Mouse (Mus musculus) frontal cortex, adult 2 months (tissue): Measurements from ENCODE around the gene Ttc13. TPM values are rescaled to one million over a fixed set of nuclear protein-coding genes. Genes with fewer than 3 reads are reported as not detected.

ENCODE experiments used
- DNase-seq, 2 experiments: peaks; one replicate each; pipeline ENCODE4 v3.0.0; 2022; ENCODE audit warnings: low spot score in 1 of 2; ENCODE audit errors: extremely low spot score in 1 of 2
- polyA plus RNA-seq: library from polyadenylated mRNA; depleted of rRNA; stranded (reverse); fragments of >200 nt; gene quantifications from 2 replicates; pipeline ENCODE4 v1.2.3, GENCODE M21; 2012

Gene Ttc13
- polyA plus RNA-seq, 1 experiment = 44.3 TPM

DNA sequence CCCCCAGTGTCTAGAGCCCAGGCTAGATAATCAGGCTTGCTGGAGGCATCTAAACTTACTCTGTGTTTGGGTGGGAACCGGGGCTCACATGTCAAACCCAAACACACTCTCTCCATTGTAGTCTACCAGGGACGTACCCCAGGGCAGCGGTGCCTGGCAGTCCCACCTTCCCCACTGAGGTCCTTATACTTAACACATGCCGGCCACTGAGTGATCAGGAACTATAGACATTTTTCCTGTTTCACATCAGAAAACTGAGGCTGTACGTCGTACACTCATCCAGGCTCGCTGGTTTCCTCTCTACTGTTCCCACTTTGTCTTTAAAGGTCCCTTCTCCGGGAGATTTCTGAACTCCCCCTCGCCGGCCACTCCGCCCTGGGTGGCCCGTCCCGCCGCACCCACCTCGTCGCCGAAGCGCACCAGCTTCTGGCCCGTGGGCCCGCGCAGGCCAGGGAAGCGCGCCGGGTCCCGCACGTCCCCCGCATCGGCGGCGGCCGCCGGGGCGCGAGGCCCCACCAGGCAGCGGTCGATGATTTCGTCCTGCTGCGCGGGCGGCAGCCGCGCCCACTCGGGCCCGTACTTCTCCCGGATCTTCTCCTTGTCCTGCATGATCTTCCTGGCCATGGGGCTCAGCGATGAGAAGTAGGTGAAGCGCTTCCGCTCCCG is 59.2 kb downstream of the Ttc13 start:
- peak in 1 of 2 experiments; percentile 22 for DNase-seq

DNA sequence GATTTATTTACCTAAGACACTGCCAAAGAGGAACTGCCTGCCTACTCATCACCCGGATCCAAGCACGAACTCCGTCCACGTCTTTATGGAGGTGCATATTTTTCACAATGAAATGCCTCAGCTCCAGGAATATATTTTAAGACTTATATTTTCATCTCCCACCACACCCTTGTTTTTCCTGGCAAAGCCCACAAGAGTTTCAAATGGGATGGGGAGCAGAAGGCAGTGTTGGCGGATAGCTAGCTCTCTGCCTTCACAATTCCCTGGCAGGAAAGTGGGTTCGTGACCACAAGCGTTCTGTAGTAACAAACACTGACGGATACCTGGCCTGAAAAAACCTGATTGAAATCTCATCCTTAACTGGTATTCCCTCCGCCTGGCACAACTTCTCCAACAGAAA is 60.0 kb downstream of the Ttc13 start:
- DNase-seq = peak; percentile 43 to 77

DNA sequence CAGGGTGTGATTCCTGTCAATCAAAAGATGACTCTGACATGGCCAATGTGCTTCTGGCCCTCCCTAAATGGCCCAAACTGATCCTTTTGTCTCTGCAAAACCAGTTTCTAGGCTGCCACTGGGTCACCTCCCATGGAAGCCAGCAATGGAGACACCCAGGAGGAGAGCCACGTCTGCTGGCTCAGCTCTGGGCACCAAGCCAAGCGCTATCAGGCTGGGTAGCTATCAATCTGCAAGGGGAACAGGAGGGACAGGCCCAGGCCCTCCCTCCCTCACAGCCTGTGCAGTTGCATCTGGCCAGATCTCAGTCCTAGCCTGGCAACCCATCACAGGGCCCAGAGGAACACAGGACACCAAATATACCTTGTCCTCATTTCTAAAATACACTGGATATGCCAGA is 63.4 kb downstream of the Ttc13 start:
- DNase-seq = no peak

DNA sequence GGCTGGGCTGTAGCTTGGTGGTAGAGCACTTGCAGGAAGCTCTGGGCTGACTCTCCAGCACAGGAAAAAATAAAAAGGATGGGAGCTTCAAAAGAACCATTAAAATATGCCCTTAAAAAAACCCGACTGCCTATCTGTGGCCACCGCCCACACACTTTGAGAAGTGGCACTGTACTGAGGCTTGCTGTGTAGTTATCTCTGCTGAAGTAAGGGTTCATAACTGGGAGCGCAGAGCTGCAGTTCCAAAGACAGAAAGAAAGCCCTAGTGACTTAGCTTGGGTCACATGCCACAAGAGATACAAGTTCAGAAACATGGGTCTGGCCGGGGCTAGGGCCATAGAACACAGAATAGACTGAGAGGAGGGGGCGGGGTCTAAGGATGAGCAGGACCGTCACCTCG is 63.8 kb downstream of the Ttc13 start:
- DNase-seq = no peak

DNA sequence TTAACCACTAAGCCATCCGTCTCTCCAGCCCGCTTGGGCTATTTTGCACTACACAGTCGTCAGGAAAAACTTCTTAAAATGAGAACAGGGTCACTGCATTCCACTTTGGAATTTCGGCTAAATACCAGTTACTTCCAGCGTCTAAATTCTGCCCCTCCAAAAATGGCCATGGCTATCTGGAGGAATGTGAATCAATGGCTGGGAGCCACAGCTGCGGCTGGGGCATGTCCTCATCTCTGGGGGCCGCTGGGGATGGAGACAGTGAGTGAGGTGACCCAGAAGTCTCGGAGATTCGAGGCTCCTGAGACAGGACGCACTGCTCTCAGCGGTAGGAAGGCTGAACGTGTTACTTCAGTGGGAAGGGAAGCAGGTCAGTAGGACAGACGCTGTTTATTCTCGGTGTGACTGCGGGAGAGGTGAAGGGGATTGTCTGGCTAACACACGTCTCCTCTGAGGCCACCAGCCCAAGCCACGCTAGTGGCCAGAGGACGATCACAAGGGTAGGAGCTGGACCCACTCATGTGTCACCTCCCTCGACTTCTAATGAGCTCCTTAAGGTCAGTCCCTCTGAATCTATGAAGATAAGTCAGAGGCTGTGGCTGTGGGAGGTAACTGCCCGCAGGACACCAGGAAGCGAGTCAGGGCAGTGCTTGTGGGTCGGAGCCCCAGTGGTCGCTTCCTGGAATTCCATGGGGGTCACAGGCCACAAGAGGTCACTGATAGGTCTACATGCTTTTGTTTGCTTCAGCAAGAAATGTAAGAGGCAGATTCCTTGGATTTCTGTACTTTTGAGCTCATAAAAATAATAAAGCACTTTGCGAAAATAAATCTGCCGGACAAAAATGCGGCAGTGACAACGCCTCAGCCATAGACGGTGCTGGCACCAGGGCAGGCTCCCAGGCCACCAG is 68.0 kb downstream of the Ttc13 start:
- DNase-seq = no peak

DNA sequence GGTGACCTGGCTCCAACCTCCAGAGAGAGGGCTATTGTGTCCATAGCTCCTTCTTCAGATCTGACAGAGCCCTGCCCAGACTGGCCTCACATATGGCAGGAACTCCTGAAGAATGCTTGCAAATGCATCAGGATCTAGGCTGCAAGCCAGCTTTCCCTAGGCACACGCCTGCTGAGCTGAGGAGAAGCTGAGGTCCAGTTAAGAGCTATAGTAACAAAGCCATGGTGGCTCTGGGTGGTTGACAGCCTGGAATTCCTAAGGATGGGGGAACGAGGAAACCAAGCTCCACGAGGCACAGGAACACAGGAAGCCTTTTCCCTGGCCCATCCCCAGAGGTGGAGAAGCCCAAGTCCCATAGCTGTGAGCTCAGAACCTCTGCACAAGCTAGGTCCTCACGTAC is 69.2 kb downstream of the Ttc13 start:
- DNase-seq = no peak

DNA sequence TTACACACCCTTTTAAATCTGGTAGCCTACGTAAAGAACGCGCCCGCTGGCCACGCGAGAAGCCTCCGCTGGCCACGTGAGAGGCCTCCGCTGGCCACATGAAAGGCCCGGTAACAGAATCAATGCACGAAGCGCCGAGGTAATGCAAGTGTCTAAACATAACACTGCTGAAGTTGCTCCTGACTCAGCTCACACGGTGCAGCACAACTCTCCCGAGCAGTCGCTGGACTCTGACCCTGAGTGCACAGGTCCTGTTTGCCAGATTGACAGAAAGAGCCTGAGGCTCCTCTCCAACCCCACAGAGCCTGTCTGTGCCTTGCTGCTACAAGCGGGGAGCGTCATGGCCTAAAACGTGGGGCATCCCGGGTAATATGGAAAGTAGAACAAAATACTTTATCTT is 70.0 kb downstream of the Ttc13 start:
- DNase-seq = no peak

DNA sequence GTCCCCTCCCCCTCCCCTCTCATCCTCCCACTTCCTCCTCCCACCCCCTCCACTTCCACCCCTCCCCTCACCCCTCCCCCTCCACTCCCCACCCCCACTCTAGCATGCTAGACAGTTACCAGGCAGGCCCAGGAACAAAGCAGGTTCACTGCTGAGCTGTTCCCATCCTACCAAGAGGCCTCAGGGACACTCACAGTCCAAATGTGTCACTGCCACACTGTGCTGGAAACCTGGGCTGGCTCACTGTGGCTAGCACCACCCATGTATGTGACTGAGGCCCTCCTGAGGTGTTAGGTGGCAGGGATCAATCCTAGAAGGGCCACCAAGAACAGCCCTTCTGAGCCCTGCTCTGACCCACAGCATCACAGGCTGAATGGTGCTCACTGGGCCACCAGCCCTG is 73.5 kb downstream of the Ttc13 start:
- no peak for DNase-seq

DNA sequence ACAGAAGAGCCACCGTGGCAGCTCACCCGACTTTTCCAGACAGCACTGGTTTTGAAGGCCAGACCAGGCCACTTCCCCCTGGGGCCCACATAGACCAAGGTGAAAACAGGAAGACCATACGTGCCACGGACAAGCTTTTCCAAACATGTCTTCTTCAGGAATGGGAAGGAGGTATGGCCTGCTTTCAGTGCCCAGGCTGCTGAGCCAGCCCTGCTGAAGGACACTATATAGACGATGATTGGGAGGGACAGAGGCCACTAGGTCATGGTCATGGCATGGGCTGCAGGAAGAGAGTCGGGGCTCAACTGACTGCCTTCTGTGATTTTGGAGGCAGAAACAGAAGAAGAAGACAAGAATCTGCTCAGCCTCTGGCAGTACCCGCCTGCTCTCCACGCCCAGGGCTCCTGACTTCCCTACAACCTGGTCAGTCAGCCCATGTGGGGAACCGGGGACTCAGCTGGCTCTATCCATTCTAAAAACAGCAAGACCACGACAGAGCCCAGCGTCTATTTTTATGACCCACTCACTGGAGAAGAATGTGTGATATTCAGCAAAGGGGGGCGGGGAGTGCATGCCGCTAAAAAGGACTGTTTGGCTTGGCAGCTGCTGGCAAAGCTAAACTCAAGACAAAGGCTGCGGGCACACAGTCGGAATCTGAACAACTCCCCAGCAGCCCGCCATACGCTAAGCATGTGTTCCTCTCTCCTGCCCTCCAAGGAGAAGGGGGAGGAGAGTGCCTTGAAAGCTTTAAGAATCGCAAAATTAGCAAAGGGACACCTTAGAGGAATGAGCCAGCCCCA is 78.0 kb downstream of the Ttc13 start:
- DNase-seq = peak; percentile 79 to 82

DNA sequence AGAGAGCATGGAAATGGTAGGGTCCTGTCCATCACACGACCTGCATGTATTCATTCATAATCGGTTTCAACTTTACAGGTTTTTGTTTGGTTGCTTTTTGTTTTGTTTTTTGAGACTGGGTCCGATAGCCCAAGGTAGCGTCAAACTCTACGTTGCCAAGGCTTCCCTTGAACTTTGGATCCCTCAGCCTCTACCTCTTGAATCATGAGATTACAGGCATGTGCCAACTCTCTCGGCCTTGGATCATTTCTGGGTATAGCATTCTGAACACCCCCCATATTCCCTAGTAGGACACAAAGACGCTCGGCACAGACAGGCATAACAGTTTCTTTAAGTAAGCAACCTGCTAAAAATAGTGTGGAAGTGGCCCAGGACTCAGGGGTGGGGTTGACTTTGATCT is 80.2 kb downstream of the Ttc13 start:
- DNase-seq = no peak

DNA sequence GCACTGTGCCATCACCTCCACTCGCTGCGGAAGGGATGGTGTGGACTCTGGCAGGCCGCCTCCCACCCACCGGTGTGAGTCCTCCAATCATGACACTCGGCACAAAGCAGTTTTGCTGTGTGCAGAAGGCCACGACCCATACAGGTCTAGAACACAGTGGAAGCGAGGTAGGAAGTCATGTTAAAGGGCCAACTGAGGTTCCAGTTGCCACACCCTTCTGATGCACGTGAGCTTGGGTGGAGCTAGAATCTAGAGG is 86.6 kb downstream of the Ttc13 start:
- no peak for DNase-seq

DNA sequence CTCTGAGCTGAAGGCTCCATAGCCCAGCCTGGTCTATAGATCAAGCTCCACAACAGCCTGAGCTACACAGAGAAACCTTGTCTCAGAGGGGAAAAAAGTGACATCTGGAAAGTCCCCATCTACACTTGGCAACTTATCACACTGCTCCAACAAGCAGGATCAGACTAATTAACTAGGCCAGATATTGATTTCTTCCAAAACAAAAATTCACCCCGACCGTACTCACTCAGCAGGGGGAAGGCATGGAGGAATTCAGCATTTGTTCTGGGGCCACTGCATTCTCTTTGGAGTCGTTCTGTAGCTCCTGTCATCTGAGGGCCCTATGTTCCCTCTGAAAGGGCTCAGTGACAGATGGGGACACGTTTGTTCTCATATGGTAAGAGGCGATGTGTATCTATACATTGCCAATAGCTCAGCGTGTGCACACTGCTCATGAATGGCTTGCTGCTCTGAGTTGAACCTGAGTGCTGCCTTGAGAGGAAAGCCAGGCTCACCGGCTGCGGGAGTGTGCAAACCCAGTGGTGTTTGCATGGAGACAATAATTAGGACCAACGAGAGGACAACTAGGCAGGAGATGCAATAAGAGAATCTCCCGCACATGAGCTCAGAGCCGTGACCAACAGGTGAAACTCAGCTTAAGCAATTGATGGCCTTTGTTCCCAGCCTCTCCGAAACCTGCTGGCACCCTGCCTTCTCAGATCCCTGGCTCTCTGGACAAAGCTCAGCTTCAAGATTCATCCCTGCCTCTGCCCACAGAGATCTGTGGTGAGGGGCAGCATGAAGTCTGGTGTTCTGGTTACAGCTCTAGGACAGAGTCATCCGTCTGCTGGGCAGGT is 87.2 kb downstream of the Ttc13 start:
- no peak for DNase-seq

DNA sequence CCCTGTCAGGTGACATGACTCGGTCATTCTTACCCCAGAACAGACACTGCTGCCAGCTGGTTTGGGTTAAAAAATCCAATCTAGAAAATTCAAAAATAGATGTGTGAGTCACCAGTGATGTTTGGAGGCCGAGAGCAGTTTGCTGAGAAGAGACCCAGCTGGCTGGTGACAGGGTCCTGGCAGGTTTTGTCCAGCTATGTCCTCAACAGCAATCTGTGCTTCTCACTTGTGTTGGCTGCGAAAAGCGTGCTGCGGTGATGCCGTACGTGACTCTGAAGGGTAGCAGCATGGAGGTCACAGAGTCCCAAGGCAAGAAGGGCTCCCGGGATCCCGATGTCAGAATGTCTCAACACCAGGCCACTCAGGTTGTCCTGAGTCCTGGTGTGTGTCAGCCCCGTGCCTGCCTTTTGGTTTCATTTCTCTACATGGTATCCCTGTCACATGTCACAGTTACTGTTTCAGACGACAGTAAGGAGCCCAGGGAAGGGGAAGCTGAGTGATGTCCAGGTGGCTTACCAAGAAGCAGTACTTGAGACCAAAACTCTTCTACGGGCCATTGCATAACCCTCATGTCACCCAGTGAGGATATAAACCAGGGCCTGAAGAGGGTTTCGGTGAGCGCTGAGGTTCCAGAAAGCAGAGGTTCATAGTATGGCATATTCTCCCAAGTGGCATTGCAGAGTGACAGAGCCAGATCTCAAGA is 88.6 kb downstream of the Ttc13 start:
- peak; percentile 30 to 61 for DNase-seq

DNA sequence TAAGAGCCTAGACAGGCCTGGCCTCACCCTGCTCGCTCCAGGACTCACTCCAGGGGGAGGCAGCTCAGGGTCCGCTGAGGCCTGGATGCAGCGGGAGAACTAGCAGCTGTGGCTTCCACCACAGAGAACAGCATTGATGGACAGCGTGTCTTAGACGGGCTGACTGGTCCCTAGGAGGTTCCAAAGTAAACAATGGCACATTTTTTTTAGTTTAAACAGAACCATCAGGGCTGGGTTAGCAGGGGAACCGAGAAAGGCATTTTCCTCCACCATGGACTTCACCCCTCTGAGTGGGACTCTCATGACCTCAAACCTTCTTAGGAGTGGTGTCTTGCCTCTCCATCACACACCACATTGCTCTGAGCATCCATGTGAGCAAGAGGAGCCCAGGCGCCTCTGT is 89.8 kb downstream of the Ttc13 start:
- DNase-seq = no peak

DNA sequence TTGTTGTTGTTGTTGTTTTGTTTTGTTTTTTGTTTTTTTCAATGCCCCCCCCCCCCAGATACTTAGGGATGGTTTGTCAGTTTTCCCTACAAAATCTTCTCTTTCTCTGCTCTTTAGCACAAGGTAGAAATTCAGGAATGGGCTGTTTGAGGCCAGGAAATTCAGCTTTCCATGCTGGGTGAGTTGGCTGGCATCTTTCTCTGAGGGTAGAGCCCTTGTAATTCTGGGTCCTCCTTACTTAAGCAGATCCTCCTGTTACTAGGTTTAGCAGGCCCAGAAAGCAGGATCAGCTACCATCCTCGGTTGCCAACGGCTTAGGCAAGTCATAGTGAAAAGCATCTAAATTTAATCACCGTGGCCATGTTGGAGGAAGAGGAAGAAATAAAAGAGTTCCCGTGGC is 90.9 kb downstream of the Ttc13 start:
- peak in 1 of 2 experiments; percentile 42 for DNase-seq

DNA sequence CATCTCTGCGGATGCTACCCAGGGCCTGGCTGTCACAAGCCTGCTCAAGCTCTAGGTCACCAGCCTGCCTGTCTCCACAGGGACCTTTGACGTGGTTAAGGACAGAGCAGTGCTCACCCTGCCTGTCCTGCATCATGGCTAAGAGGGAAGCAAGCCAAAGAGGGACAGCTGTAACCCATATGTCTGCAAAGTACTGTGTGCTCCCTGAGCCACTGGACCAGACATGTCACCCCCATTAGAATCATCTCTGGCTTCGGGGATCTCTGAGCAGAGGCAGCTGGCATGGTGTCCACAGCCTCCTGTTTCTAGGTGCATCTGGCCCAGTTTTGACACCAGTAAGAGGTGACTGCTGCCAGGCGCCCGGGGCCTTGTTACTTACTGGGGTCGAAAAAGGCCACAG is 91.3 kb downstream of the Ttc13 start:
- DNase-seq = no peak

DNA sequence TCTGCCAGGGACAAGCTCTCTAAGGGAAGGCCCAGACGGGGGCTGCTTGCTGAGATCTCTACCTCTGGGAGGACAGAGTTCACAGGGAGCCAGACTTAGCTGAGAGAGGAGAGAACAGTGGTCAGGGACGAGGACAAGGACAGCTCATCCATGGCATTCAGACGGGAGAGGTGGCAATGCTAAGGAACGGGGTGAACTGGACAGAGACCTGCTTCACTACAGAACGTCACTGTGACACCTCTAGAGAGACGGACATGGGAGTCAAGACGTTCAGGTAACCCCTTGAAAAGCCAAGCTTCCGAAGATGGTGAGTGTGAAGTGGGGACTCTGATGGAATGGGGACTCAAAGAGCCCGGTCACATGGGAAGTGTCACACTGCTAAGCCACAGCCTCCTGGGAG is 95.5 kb downstream of the Ttc13 start:
- DNase-seq = no peak
